Mouse (Mus musculus) gastrocnemius, adult 8-10 months (tissue): Measurements from ENCODE around the gene Frmpd1. TPM values are rescaled to one million over a fixed set of nuclear protein-coding genes. Genes with fewer than 3 reads are reported as not detected.

Experiments
- DNase-seq, 2 experiments: peaks; one replicate each; pipeline ENCODE4 v3.0.0; 2022; ENCODE audit warnings: low spot score in 2 of 2
- total RNA-seq, 4 experiments: library from RNA; stranded (reverse); gene quantifications; 2 replicates each; pipeline ENCODE4 v1.2.4; 2022

The Frmpd1 gene
- under 1 TPM in 1 of 4 experiments, not detected in 3; 0.04 TPM for total RNA-seq

GRCm38 (mm10) chr4:45184521-45185330, at the start of gene Frmpd1:
Gene Frmpd1, plus strand, starts transcription at chr4:45184875.
- DNase-seq: peak; percentile 11 to 43

- no peak for DNase-seq
Observed at GRCm38 (mm10) chr4:45137636-45138035, 47.0 kb upstream of the Frmpd1 start.

GRCm38 (mm10) chr4:45141835-45142234, 42.8 kb upstream of the Frmpd1 start:
- DNase-seq: no peak

GRCm38 (mm10) chr4:45142411-45142810, 42.3 kb upstream of the Frmpd1 start:
- no peak for DNase-seq

- no peak for DNase-seq
Observed at GRCm38 (mm10) chr4:45143005-45143404, 41.7 kb upstream of the Frmpd1 start.

GRCm38 (mm10) chr4:45156433-45156832, 28.2 kb upstream of the Frmpd1 start:
- DNase-seq: no peak

GRCm38 (mm10) chr4:45158608-45159007, 26.1 kb upstream of the Frmpd1 start:
- DNase-seq: no peak

- DNase-seq: no peak
Observed at GRCm38 (mm10) chr4:45160773-45161172, 23.9 kb upstream of the Frmpd1 start.

GRCm38 (mm10) chr4:45163711-45164110, 21.0 kb upstream of the Frmpd1 start:
- no peak for DNase-seq

GRCm38 (mm10) chr4:45165477-45165876, 19.2 kb upstream of the Frmpd1 start:
- no peak for DNase-seq

GRCm38 (mm10) chr4:45165955-45166354, 18.7 kb upstream of the Frmpd1 start:
- no peak for DNase-seq

GRCm38 (mm10) chr4:45171340-45171739, 13.3 kb upstream of the Frmpd1 start:
- no peak for DNase-seq

GRCm38 (mm10) chr4:45183818-45184520, 706 bp upstream of the Frmpd1 start:
- no peak for DNase-seq

- no peak for DNase-seq
Observed at GRCm38 (mm10) chr4:45185331-45185669, 625 bp downstream of the Frmpd1 start.

GRCm38 (mm10) chr4:45198296-45198695, 13.6 kb downstream of the Frmpd1 start:
- DNase-seq: no peak

GRCm38 (mm10) chr4:45203283-45203682, 18.6 kb downstream of the Frmpd1 start:
- DNase-seq: no peak

- no peak for DNase-seq
Observed at GRCm38 (mm10) chr4:45207444-45207843, 22.8 kb downstream of the Frmpd1 start.

- DNase-seq: no peak
Observed at GRCm38 (mm10) chr4:45208832-45209363, 24.2 kb downstream of the Frmpd1 start.

GRCm38 (mm10) chr4:45212342-45213063, 27.8 kb downstream of the Frmpd1 start:
- no peak for DNase-seq

- DNase-seq: no peak
Observed at GRCm38 (mm10) chr4:45219946-45220345, 35.3 kb downstream of the Frmpd1 start.

GRCm38 (mm10) chr4:45222395-45222794, 37.7 kb downstream of the Frmpd1 start:
- no peak for DNase-seq

- DNase-seq: no peak
Observed at GRCm38 (mm10) chr4:45230263-45230662, 45.6 kb downstream of the Frmpd1 start.
